Mouse (Mus musculus): Measurements from ENCODE around the gene Nmnat2. TPM values are rescaled to one million over a fixed set of nuclear protein-coding genes. Genes with fewer than 3 reads are reported as not detected.

The Nmnat2 gene
- polyA plus RNA-seq, 1 experiment: 0.34 TPM

- H3K4me1 ChIP-seq: peaks cover 38% of the 10 kb centered on the region
- H3K27me3 ChIP-seq (replicated peaks): peaks cover 28% of the 10 kb centered on the region
- H3K36me3 ChIP-seq (replicated peaks; ENCODE audit: low read length): no peaks in the 10 kb centered on the region
- H3K4me3 ChIP-seq (replicated peaks): peak overlapping the region; percentile 25
- H3K9me3 ChIP-seq: no peaks in the 10 kb centered on the region
- no peak for TF ChIP-seq GATA1 (IDR thresholded peaks at IDR 0.05; ENCODE audit: borderline replicate concordance, low read length)
- no peak for TF ChIP-seq FLI1 (IDR thresholded peaks at IDR 0.05; ENCODE audit: low read length)
Measured at GRCm38 (mm10) chr1:153093581-153093980, 138.8 kb downstream of the Nmnat2 start.

GRCm38 (mm10) chr1:153094226-153095076 is 139.7 kb downstream of the Nmnat2 start:
- H3K4me3 ChIP-seq (replicated peaks): no peak overlapping the region
- TF ChIP-seq GATA1 (IDR thresholded peaks at IDR 0.05; ENCODE audit: borderline replicate concordance, low read length): no peak
- no peak for TF ChIP-seq FLI1 (IDR thresholded peaks at IDR 0.05; ENCODE audit: low read length)
- no peaks in the 10 kb centered on the region for H3K9me3 ChIP-seq
- H3K27me3 ChIP-seq (replicated peaks): peaks cover 31% of the 10 kb centered on the region
- no peaks in the 10 kb centered on the region for H3K36me3 ChIP-seq (replicated peaks; ENCODE audit: low read length)
- peaks cover 37% of the 10 kb centered on the region for H3K4me1 ChIP-seq

GRCm38 (mm10) chr1:153095328-153095727 is 140.5 kb downstream of the Nmnat2 start:
- no peak for TF ChIP-seq FLI1 (IDR thresholded peaks at IDR 0.05; ENCODE audit: low read length)
- TF ChIP-seq GATA1 (IDR thresholded peaks at IDR 0.05; ENCODE audit: borderline replicate concordance, low read length): no peak
- H3K9me3 ChIP-seq: no peaks in the 10 kb centered on the region
- H3K4me1 ChIP-seq: peaks cover 28% of the 10 kb centered on the region
- no peak overlapping the region for H3K4me3 ChIP-seq (replicated peaks)
- peaks cover 31% of the 10 kb centered on the region for H3K27me3 ChIP-seq (replicated peaks)
- no peaks in the 10 kb centered on the region for H3K36me3 ChIP-seq (replicated peaks; ENCODE audit: low read length)

GRCm38 (mm10) chr1:153095826-153096727 is 141.3 kb downstream of the Nmnat2 start:
- Histone ChIP-seq H3K4me3 (replicated peaks) (no peak overlapping the region), H3K4me1 (peaks cover 24% of the 10 kb centered on the region), H3K36me3 (replicated peaks; ENCODE audit: low read length) (no peaks in the 10 kb centered on the region), H3K27me3 (replicated peaks) (peaks cover 29% of the 10 kb centered on the region), H3K9me3 (no peaks in the 10 kb centered on the region)
- no peak for TF ChIP-seq FLI1 (IDR thresholded peaks at IDR 0.05; ENCODE audit: low read length)

- Histone ChIP-seq H3K9me3 (no peaks in the 10 kb centered on the region), H3K4me1 (peaks cover 18% of the 10 kb centered on the region), H3K36me3 (replicated peaks; ENCODE audit: low read length) (no peaks in the 10 kb centered on the region), H3K27me3 (replicated peaks) (peaks cover 29% of the 10 kb centered on the region), H3K4me3 (replicated peaks) (no peak overlapping the region)
- no peak for TF ChIP-seq GATA1 (IDR thresholded peaks at IDR 0.05; ENCODE audit: borderline replicate concordance, low read length)
- no peak for TF ChIP-seq FLI1 (IDR thresholded peaks at IDR 0.05; ENCODE audit: low read length)
Measured at GRCm38 (mm10) chr1:153097017-153097675, 142.4 kb downstream of the Nmnat2 start.

- Histone ChIP-seq H3K4me1 (peaks cover 11% of the 10 kb centered on the region), H3K36me3 (replicated peaks; ENCODE audit: low read length) (no peaks in the 10 kb centered on the region), H3K27me3 (replicated peaks) (peaks cover 26% of the 10 kb centered on the region), H3K9me3 (no peaks in the 10 kb centered on the region), H3K4me3 (replicated peaks) (no peak overlapping the region)
- TF ChIP-seq FLI1 (IDR thresholded peaks at IDR 0.05; ENCODE audit: low read length): no peak
- no peak for TF ChIP-seq GATA1 (IDR thresholded peaks at IDR 0.05; ENCODE audit: borderline replicate concordance, low read length)
Measured at GRCm38 (mm10) chr1:153098586-153098985, 143.8 kb downstream of the Nmnat2 start.

- peaks cover 8% of the 10 kb centered on the region for H3K4me1 ChIP-seq
- H3K4me3 ChIP-seq (replicated peaks): no peak overlapping the region
- H3K36me3 ChIP-seq (replicated peaks; ENCODE audit: low read length): no peaks in the 10 kb centered on the region
- H3K9me3 ChIP-seq: no peaks in the 10 kb centered on the region
- TF ChIP-seq FLI1 (IDR thresholded peaks at IDR 0.05; ENCODE audit: low read length): no peak
- TF ChIP-seq GATA1 (IDR thresholded peaks at IDR 0.05; ENCODE audit: borderline replicate concordance, low read length): no peak
- peaks cover 15% of the 10 kb centered on the region for H3K27me3 ChIP-seq (replicated peaks)
Measured at GRCm38 (mm10) chr1:153100912-153101311, 146.1 kb downstream of the Nmnat2 start.

- Histone ChIP-seq H3K4me3 (replicated peaks) (peak overlapping the region; percentile 50), H3K27me3 (replicated peaks) (peaks cover 13% of the 10 kb centered on the region), H3K36me3 (replicated peaks; ENCODE audit: low read length) (no peaks in the 10 kb centered on the region), H3K9me3 (no peaks in the 10 kb centered on the region), H3K4me1 (peaks cover 8% of the 10 kb centered on the region)
- TF ChIP-seq FLI1 (IDR thresholded peaks at IDR 0.05; ENCODE audit: low read length) (no peak), GATA1 (IDR thresholded peaks at IDR 0.05; ENCODE audit: borderline replicate concordance, low read length) (no peak)
Measured at GRCm38 (mm10) chr1:153101327-153101880, 146.6 kb downstream of the Nmnat2 start.

Data from megakaryocyte, embryonic 14.5 days (primary cell).